Mouse (Mus musculus): ENCODE measurements around the gene Rab8a.

Gene Rab8a

GRCm38 (mm10) chr8:72212751-72213150, 51.8 kb downstream of the Rab8a start, which contains the start of gene Cib3:
Gene Cib3, minus strand, starts transcription at chr8:72212837.
- no peak for DNase-seq (ENCODE audit: low spot score in 2 of 2)

GRCm38 (mm10) chr8:72213536-72213935, 52.5 kb downstream of the Rab8a start, which contains the start of gene Gm11034:
Gene Gm11034, minus strand, starts transcription at chr8:72213636.
- DNase-seq (ENCODE audit: low spot score in 2 of 2), result no peak

DNA sequence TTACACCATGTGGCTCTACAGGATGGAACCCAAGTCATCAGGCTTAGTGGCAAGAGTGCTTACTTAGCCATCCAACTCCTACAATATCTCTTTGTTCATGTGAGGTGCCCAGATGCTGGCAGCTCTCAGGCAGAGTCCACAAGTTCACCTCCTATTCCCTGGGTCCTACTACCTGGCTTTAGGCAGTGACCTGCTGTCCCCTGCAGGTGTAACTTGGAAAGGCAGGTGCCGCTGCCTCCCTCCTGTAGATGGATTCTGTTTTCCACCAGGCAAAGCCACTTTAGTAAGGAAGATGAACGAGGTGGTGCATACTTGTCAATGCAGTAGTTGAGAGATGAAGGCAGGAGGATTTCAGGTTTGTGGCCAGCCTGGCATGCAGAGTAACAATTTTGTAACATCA, 54.1 kb downstream of the Rab8a start:
- DNase-seq (ENCODE audit: low spot score in 2 of 2), result no peak

DNA sequence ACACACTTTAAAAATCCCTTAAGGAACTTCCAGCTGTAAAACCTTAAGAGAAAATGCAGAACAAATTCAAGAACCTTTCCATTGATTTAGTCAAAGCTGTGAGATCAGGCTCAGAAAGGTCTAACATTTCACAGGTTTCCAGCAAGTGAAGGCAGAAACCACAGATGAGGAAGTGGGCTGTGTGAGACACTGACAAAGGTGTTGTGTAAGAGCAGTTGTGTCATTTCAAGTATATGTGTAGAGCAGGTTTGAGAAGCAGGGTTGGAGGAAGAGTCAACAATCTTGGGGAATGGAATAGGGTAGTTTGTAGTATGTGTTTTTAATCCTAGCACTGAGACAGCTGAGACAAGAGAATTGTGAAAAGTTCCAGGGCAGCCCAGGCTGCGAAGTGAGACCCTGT, 54.9 kb downstream of the Rab8a start:
- no peak for DNase-seq (ENCODE audit: low spot score in 2 of 2)

DNA sequence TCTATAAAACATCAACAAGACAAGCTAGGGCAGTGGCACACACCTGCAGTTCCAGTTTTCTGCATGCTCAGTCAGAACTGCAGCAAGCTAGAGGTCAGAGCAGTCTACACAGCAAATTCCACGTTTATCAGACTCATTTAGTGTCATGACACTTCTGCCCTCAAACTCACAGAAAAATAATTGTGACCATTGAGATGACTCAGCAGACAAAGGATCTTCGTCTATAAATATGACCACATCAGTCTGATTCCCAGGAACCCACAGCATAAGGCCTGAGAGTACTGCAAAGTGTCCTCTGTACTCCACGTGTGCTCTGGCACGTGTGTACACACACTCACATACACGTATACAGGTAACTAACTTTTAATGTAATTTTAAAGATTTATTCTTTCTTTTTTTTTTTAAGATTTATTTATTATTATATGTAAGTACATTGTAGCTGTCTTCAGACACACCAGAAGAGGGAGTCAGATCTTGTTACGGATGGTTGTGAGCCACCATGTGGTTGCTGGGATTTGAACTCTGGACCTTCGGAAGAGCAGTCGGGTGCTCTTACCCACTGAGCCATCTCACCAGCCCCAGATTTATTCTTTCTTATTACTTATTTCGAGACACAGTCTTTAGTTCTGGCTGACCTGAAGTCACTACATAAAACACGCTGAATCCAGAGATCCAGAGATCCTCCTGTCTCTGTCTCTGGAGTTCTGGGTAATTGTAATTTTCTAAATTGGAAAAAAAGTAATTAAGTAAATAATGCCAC, 58.0 kb downstream of the Rab8a start:
- DNase-seq (ENCODE audit: low spot score in 2 of 2), result no peak

DNA sequence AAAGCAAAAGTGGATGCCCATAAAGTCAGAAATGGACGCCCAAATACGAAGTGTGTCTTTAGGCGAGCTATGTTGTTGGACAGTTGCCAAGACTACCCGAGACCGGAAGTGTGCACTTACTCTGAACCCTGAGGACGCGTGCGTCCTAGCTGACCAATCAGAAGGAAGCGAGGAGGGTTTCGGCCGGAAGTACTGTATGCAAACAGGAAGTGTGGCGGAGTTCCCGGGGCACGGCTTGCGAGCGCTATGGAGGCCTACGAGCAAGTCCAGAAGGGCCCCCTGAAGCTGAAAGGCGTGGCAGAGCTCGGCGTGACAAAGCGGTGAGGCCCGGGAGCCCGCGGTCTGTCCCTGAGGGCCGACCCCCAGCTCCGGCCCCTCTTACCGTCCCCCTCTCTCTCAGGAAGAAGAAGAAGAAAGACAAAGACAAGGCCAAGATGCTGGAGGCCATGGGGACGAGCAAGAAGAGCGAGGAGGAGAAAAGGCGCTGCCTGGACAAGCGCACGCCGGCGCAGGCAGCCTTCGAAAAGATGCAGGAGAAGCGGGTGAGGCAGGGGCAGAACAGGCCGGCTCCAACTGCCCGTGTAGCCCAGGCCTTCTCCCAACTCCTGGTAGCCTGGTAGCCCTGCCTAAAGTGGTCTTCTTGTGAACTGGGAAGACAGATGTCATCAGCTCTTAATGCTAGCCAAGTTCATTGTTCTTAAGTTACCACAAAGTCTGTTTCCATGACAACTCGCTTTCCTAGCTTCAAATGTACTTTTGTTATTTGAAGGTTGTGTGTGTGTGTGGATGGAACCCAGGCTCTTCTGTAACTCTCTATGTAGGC, 58.8 kb downstream of the Rab8a start, which contains the start of gene Fam32a:
TSS of gene Fam32a (plus strand) at position 190 of the 823 bp plus-strand sequence.
- peak; percentile 90 to 92 for DNase-seq (ENCODE audit: low spot score in 2 of 2)

DNA sequence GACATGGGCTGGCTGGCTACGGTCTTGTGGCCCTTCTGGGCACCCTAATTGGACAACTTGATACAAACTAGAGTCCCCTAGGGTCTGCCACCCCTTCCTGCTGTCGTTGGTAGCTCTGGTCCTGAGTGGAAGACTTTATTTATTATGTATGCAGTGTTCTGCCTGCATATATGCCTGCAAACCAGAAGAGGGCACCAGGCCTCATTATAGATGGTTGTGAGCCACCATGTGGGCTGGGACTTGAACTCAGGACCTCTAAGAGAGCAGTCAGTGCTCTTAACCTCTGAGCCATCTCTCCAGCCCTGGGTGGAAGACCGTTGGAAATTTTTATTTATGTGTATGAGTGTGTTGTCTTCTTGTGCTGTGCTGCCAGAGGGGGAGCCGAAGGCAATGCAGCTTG, 59.8 kb downstream of the Rab8a start:
- no peak for DNase-seq (ENCODE audit: low spot score in 2 of 2)

DNA sequence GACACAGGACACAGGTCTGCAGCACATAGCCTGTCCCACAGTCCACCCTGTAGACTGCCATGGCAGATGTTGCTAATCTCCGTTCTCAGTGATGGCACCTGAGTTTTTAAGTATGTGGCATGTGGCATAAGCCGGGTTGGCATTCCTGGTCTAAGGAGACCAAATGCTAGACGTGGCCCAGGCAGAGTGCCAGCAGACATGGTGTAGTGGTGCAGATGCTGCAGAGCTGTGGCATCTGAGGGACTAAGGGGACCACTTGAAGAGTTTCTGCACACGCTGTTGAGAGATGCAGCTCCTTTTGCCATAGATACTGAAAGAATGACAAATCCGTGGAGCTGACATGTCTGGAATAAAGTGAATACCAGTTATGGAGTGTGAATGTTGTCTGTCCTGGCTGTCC, 61.7 kb downstream of the Rab8a start:
- DNase-seq (ENCODE audit: low spot score in 2 of 2), result no peak
